Mouse (Mus musculus) liver, embryonic 14.5 days (tissue): ENCODE measurements around the gene Pde8b. TPM values are rescaled to one million over a fixed set of nuclear protein-coding genes. Genes with fewer than 3 reads are reported as not detected.

Experiments used
- ATAC-seq: fragments of 200-750 bp; cut with Nextera tagmentation; 2 replicates; pipeline ENCODE4 v1.8.0; 2017; ENCODE audit warnings: moderate number of reproducible peaks, mild to moderate bottlenecking, moderate library complexity; ENCODE audit not compliant: insufficient read depth
- DNase-seq, 3 experiments: peaks; one replicate each; pipeline ENCODE4 v3.0.0-alpha.2; 2012 to 2013; ENCODE audit warnings: low read depth in 3 of 3, low spot score in 3 of 3
- H3K27ac ChIP-seq: fragments of 300-500 bp; sonication (generic); 2 replicates; pipeline ENCODE4 v1.5.1; 2014; ENCODE audit warnings: moderate library complexity, mild to moderate bottlenecking, control low read depth, inconsistent platforms
- H3K27me3 ChIP-seq: fragments of 300-500 bp; sonication (generic); 2 replicates; pipeline ENCODE4 v1.6.1; 2014; ENCODE audit warnings: mild to moderate bottlenecking, low read length, moderate library complexity; ENCODE audit not compliant: control insufficient read depth, insufficient read depth
- H3K36me3 ChIP-seq: fragments of 300-500 bp; sonication (generic); replicated peaks from 2 replicates; pipeline ENCODE4 v1.6.1; 2014; ENCODE audit warnings: low read depth; ENCODE audit not compliant: control insufficient read depth, insufficient read depth
- H3K4me1 ChIP-seq, 2 experiments: fragments of 200-500 bp in 1 of 2; fragments of 300-500 bp in 1 of 2; sonication (generic) in 1 of 2; replicated peaks; 2 replicates each; pipeline ENCODE4 v1.6.1; 2012 to 2014; ENCODE audit warnings: antibody characterized with exemption in 1 of 2, inconsistent platforms in 1 of 2, low read length in 1 of 2; ENCODE audit not compliant: control insufficient read depth in 2 of 2, insufficient read depth in 2 of 2
- H3K4me2 ChIP-seq: fragments of 300-500 bp; sonication (generic); 2 replicates; pipeline ENCODE4 v1.6.1; 2014; ENCODE audit warnings: low read depth, mild to moderate bottlenecking, control low read depth, moderate library complexity
- H3K4me3 ChIP-seq, 2 experiments: fragments of 200-500 bp in 1 of 2; fragments of 300-500 bp in 1 of 2; sonication (generic) in 1 of 2; 2 replicates each; pipeline ENCODE4 v1.5.1; 2012 to 2014; ENCODE audit warnings: low read depth in 2 of 2, low read length in 2 of 2, mild to moderate bottlenecking in 2 of 2, control low read depth in 1 of 2, inconsistent platforms in 1 of 2, moderate library complexity in 1 of 2; ENCODE audit not compliant: insufficient read depth in 1 of 2
- H3K9ac ChIP-seq: fragments of 300-500 bp; sonication (generic); replicated peaks from 2 replicates; pipeline ENCODE4 v1.6.1; 2014; ENCODE audit warnings: mild to moderate bottlenecking, control low read depth, moderate library complexity
- H3K9me3 ChIP-seq: fragments of 300-500 bp; sonication (generic); 2 replicates; pipeline ENCODE4 v1.6.1; 2016; ENCODE audit warnings: low read length, mixed read lengths; ENCODE audit not compliant: control insufficient read depth
- CTCF ChIP-seq: IDR thresholded peaks from 2 replicates; pipeline ENCODE4 v1.5.1; 2016; ENCODE audit warnings: antibody characterized with exemption, low read depth, control low read depth
- EP300 ChIP-seq: IDR thresholded peaks from 2 replicates; pipeline ENCODE4 v1.6.1; 2016; ENCODE audit warnings: antibody characterized with exemption, low read depth
- WGBS: fragments of 180-500 bp; shearing (Covaris S2); extraction: QIAGEN DNeasy Blood & Tissue Kit; methylation state at CpG from one replicate; pipeline ENCODE4 v1.1.7; 2014; ENCODE audit not compliant: insufficient replicate concordance; 5-methylcytosine and 5-hydroxymethylcytosine counted together
- polyA plus RNA-seq, 2 experiments: library from polyadenylated mRNA; depleted of rRNA in 1 of 2; stranded (reverse) in 1 of 2; unstranded in 1 of 2; fragments of >200 nt; fragmentation: Nextera tagmentation in 1 of 2; extraction: Ambion mirVana in 1 of 2; gene quantifications; 2 replicates each; pipeline versions ENCODE4 v1.2.1 to v1.2.3; 2012 to 2014

Gene Pde8b
- polyA plus RNA-seq, 2 experiments, result 0.37 to 0.40 TPM

DNA sequence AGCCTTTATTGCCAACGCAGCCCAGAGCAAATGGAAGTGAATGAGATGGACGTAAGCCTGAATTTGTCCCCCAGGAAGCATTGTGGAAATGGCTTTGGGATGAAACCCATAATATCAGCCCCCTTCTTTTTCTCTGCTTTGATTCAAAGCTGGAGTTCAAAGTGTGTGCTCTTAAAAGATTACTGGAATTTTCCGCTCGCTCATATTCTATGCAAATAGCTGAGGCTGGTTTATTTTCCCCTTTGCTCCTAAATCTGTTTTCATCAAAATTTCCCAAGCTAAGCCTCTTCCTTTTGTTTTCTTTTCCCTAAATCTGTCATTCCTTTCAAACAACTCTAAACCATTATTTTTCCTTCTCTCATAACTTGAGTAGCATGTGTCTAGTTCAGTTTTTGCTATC lies 129.6 kb downstream of the Pde8b start:
- Histone ChIP-seq H3K4me1 (no peaks in the 10 kb centered on the region), H3K4me2 (no peak overlapping the region), H3K4me3 (no peak overlapping the region), H3K9ac (no peak overlapping the region), H3K9me3 (no peaks in the 10 kb centered on the region), H3K27me3 (no peaks in the 10 kb centered on the region), H3K27ac (no peak overlapping the region), H3K36me3 (no peaks in the 10 kb centered on the region)
- ATAC-seq (no peak), DNase-seq (no peak)
- WGBS, result 70% methylated on average over 4 of the region's 4 CpGs
- no peak for TF ChIP-seq CTCF
- no peak for TF ChIP-seq EP300

DNA sequence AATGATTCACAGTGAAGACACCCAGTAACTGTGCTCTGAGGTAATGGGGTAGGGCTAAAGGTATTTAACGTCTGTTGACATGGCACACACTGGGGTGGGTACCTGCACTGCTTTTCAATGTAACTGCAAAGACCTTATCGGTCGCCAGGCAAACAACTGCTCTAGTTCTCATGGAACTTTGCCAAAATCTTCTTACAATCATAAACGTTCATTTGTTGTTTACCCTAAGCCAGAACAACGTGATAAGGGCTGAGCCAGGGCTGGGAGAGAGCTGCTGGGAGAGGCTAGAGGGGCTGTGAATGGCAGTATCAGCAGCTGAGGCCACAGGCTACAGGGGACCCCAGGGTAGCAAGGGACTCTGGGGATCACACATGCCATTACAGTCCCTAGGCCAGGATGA lies 136.4 kb downstream of the Pde8b start:
- Histone ChIP-seq H3K4me3 (no peak overlapping the region), H3K9me3 (no peaks in the 10 kb centered on the region), H3K27me3 (no peaks in the 10 kb centered on the region), H3K36me3 (no peaks in the 10 kb centered on the region), H3K4me2 (no peak overlapping the region), H3K9ac (no peak overlapping the region), H3K4me1 (0 out of 4 replicates have a peak, but pooled peaks cover 0 to 2% of the 10 kb centered on the region in 2 experiments), H3K27ac (no peak overlapping the region)
- no peak for DNase-seq
- WGBS, result 25% methylated on average over 5 of the region's 5 CpGs
- TF ChIP-seq CTCF (no peak), EP300 (peak; percentile 43)
- peak; percentile 51; the same call in 1 of the 2 replicates for ATAC-seq

DNA sequence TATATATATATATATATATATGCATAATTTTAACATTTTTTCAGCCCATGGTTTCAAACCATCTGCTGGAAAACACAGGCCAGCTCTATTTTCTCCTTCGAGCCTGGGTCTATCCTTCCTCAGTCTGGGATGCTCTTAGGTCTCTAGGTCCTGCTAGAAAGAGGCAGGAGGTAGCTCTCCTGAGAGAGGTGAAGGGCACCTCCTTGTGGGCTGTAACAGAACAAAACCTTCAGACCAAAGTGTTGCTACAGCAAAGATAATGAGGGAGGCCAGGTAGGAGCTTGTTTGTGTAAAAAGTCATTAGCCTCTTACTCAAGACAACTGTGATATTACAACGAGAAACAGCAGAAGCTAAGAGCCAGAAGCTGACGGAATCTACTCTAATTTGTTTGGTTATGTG lies 140.6 kb downstream of the Pde8b start:
- Histone ChIP-seq H3K9me3 (no peaks in the 10 kb centered on the region), H3K27me3 (no peaks in the 10 kb centered on the region), H3K9ac (no peak overlapping the region), H3K4me2 (no peak overlapping the region), H3K27ac (no peak overlapping the region), H3K36me3 (no peaks in the 10 kb centered on the region), H3K4me3 (no peak overlapping the region), H3K4me1 (0 out of 4 replicates have a peak, but pooled peaks cover 0 to 2% of the 10 kb centered on the region in 2 experiments)
- ATAC-seq, result no peak
- no peak for TF ChIP-seq CTCF
- TF ChIP-seq EP300, result no peak
- WGBS, result 52% methylated on average over 3 of the region's 3 CpGs
- DNase-seq, result no peak

DNA sequence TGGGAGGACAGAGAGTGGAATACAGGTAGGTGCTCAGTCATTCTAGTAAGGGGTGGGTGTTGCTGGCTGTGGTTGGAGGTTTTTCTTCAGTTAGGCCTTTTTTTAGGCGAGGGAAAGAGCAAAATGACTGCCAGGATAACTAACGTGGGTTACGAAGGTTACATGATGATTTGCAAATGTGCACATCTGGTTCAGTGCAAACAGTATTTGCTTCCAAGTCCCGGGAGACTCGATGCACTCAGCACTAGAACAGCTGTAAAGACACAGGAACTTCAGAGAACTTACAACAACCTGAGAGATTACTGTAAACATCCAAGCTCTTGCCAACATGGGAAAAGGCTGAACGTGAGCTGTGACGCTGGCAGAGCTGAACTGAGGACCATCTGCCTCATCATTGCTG lies 142.1 kb downstream of the Pde8b start:
- Histone ChIP-seq H3K9me3 (no peaks in the 10 kb centered on the region), H3K4me1 (no peaks in the 10 kb centered on the region), H3K4me3 (no peak overlapping the region), H3K9ac (no peak overlapping the region), H3K27me3 (no peaks in the 10 kb centered on the region), H3K4me2 (no peak overlapping the region), H3K27ac (no peak overlapping the region), H3K36me3 (no peaks in the 10 kb centered on the region)
- ATAC-seq (no peak), DNase-seq (no peak)
- TF ChIP-seq CTCF, result no peak
- no peak for TF ChIP-seq EP300
- 56% methylated on average over 7 of the region's 7 CpGs for WGBS

DNA sequence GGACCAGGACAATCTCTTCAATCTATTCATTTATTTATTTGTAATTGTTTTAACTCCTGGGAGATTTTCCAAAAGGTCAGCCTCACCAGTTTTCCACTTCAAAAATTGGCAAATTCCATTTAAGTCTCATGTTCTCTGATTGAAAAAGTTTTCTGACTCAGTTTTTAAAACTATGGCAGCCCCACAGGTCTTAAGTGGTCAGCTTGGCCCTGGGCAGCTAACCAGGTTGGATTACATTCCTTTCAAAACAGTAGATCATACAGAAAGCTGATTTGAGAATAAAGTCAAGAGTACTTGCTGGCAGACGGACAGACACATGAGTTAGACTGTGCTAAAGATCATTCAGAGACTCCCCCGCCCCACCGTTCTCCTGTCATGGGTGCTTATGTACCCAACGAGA lies 145.3 kb downstream of the Pde8b start:
- H3K4me1 ChIP-seq, result no peaks in the 10 kb centered on the region
- ATAC-seq, result no peak
- H3K4me2 ChIP-seq, result no peak overlapping the region
- no peaks in the 10 kb centered on the region for H3K9me3 ChIP-seq
- H3K27ac ChIP-seq, result no peak overlapping the region
- TF ChIP-seq CTCF, result no peak
- no peak for TF ChIP-seq EP300
- no peak for DNase-seq
- H3K4me3 ChIP-seq, result no peak overlapping the region
- WGBS, result 65% methylated on average over 4 of the region's 4 CpGs
- H3K27me3 ChIP-seq, result no peaks in the 10 kb centered on the region
- H3K36me3 ChIP-seq, result no peaks in the 10 kb centered on the region
- no peak overlapping the region for H3K9ac ChIP-seq
